Mouse (Mus musculus) brain, embryonic 14.5 days (tissue): ENCODE results near the gene Myo1d. TPM values are rescaled to one million over a fixed set of nuclear protein-coding genes. Genes with fewer than 3 reads are reported as not detected.

Experiments
- DNase-seq: peaks from one replicate; pipeline ENCODE4 v3.0.0-alpha.2; 2011; ENCODE audit warnings: low read depth
- CTCF ChIP-seq: fragments of 200-500 bp; IDR thresholded peaks from 2 replicates; pipeline ENCODE4 v1.5.1; 2012; ENCODE audit warnings: inconsistent platforms, mild to moderate bottlenecking, moderate library complexity, borderline replicate concordance; ENCODE audit not compliant: insufficient read depth, insufficient read length; ENCODE audit errors: extremely low read depth
- POLR2A ChIP-seq: fragments of 200-500 bp; IDR thresholded peaks from 2 replicates; pipeline ENCODE4 v1.6.1; 2012; ENCODE audit warnings: mild to moderate bottlenecking, inconsistent platforms, borderline replicate concordance; ENCODE audit not compliant: poor library complexity, insufficient read depth, insufficient read length, severe bottlenecking; ENCODE audit errors: extremely low read depth
- polyA plus RNA-seq: library from polyadenylated mRNA; depleted of rRNA; stranded (reverse); fragments of >200 nt; gene quantifications from 2 replicates; pipeline ENCODE4 v1.2.3, GENCODE M21; 2012; rRNA removed

Myo1d gene
- polyA plus RNA-seq, 1 experiment, result 2.2 TPM

GRCm38 (mm10) chr11:80453198-80453597 is 326.6 kb downstream of the Myo1d start:
- TF ChIP-seq CTCF (no peak), POLR2A (no peak)
- no peak for DNase-seq

GRCm38 (mm10) chr11:80452242-80452641 is 327.6 kb downstream of the Myo1d start:
- TF ChIP-seq CTCF (no peak), POLR2A (no peak)
- no peak for DNase-seq

GRCm38 (mm10) chr11:80449859-80450258 is 330.0 kb downstream of the Myo1d start:
- TF ChIP-seq CTCF (peak; percentile 3; the same call in 1 of the 2 replicates), POLR2A (no peak)

GRCm38 (mm10) chr11:80446916-80447315 is 332.9 kb downstream of the Myo1d start:
- TF ChIP-seq POLR2A, result no peak
- TF ChIP-seq CTCF, result no peak
- DNase-seq, result no peak

More at GRCm38 (mm10) chr11:80449859-80450258, 330.0 kb downstream of the Myo1d start:
- DNase-seq, result no peak

Other genes starting within 250 kb of the Myo1d start
- gene Tmem98, start 30.1 kb upstream of the Myo1d start, polyA plus RNA-seq, result 28.0 and 36.4 TPM in 2 replicates
- gene Spaca3, start 78.3 kb upstream of the Myo1d start, polyA plus RNA-seq, result not detected in 2 replicates